Mouse (Mus musculus): ENCODE data around the gene Rhbdf1. TPM values are rescaled to one million over a fixed set of nuclear protein-coding genes. Genes with fewer than 3 reads are reported as not detected.
"Not testable (repeated sequence)": the region's sequence is repeated elsewhere in the genome, so short reads cannot be mapped to it uniquely, and the experiment has no call there.

Gene Rhbdf1
- polyA plus RNA-seq, 1 experiment from 2014 or later = 21.0 TPM

GRCm38 (mm10) chr11:32201922-32202685 is 20.0 kb downstream of the Rhbdf1 start:
- no peak overlapping the region for H3K4me3 ChIP-seq (ENCODE audit: low read depth, low read length)
- H3K36me3 ChIP-seq (ENCODE audit: control insufficient read depth, insufficient read depth, low read length) = no peaks in the 10 kb centered on the region
- no peak overlapping the region for H3K27ac ChIP-seq (ENCODE audit: low read depth, low read length)
- H3K9me3 ChIP-seq (ENCODE audit: control insufficient read depth, low read length) = no peaks in the 10 kb centered on the region
- peaks cover 2% of the 10 kb centered on the region for H3K4me1 ChIP-seq (replicated peaks; ENCODE audit: control insufficient read depth, insufficient read depth, low read length)
- no peak overlapping the region for H3K4me2 ChIP-seq (replicated peaks; ENCODE audit: low read depth, low read length)
- H3K27me3 ChIP-seq (ENCODE audit: control insufficient read depth, insufficient read depth, low read length) = peaks cover 2% of the 10 kb centered on the region; the same call in 1 of the 2 replicates
- no peak overlapping the region for H3K9ac ChIP-seq (ENCODE audit: low read depth, low read length)
- ATAC-seq (ENCODE audit: low FRiP score) (no peak), DNase-seq (ENCODE audit: low spot score) (no peak)
- 82% methylated on average over 11 of the region's 11 CpGs for WGBS

- H3K9ac ChIP-seq (ENCODE audit: low read depth, low read length); H3K36me3 ChIP-seq (ENCODE audit: control insufficient read depth, insufficient read depth, low read length); H3K4me1 ChIP-seq (replicated peaks; ENCODE audit: control insufficient read depth, insufficient read depth, low read length); DNase-seq (ENCODE audit: low spot score); H3K4me2 ChIP-seq (replicated peaks; ENCODE audit: low read depth, low read length); H3K27me3 ChIP-seq (ENCODE audit: control insufficient read depth, insufficient read depth, low read length); H3K4me3 ChIP-seq (ENCODE audit: low read depth, low read length); ATAC-seq (ENCODE audit: low FRiP score); H3K27ac ChIP-seq (ENCODE audit: low read depth, low read length); H3K9me3 ChIP-seq (ENCODE audit: control insufficient read depth, low read length): not testable (repeated sequence)
- WGBS = 56% methylated on average over 1 of the region's 1 CpGs
Observed at GRCm38 (mm10) chr11:32200992-32201391, 21.1 kb downstream of the Rhbdf1 start.

- DNase-seq (ENCODE audit: low spot score) = no peak
- Histone ChIP-seq H3K9ac (ENCODE audit: low read depth, low read length) (no peak within 1 kb of the TSS), H3K4me2 (replicated peaks; ENCODE audit: low read depth, low read length) (no peak within 1 kb of the TSS), H3K27me3 (ENCODE audit: control insufficient read depth, insufficient read depth, low read length) (peaks cover 2% of the 10 kb centered on the region; the same call in 1 of the 2 replicates), H3K4me1 (replicated peaks; ENCODE audit: control insufficient read depth, insufficient read depth, low read length) (peaks cover 2% of the 10 kb centered on the region), H3K27ac (ENCODE audit: low read depth, low read length) (no peak within 1 kb of the TSS), H3K4me3 (ENCODE audit: low read depth, low read length) (no peak within 1 kb of the TSS), H3K9me3 (ENCODE audit: control insufficient read depth, low read length) (no peaks in the 10 kb centered on the region), H3K36me3 (ENCODE audit: control insufficient read depth, insufficient read depth, low read length) (no peaks in the 10 kb centered on the region)
- no peak for ATAC-seq (ENCODE audit: low FRiP score)
- 68% methylated on average over 10 of the region's 10 CpGs for WGBS
Observed at GRCm38 (mm10) chr11:32200075-32200601, 22.0 kb downstream of the Rhbdf1 start, which contains the start of gene Il9r. Gene Il9r (minus strand): TSS chr11:32200279.

GRCm38 (mm10) chr11:32199230-32199629 is 22.9 kb downstream of the Rhbdf1 start:
- Histone ChIP-seq H3K36me3 (ENCODE audit: control insufficient read depth, insufficient read depth, low read length) (no peaks in the 10 kb centered on the region), H3K27ac (ENCODE audit: low read depth, low read length) (no peak overlapping the region), H3K4me3 (ENCODE audit: low read depth, low read length) (no peak overlapping the region), H3K9me3 (ENCODE audit: control insufficient read depth, low read length) (no peaks in the 10 kb centered on the region), H3K4me2 (replicated peaks; ENCODE audit: low read depth, low read length) (no peak overlapping the region), H3K9ac (ENCODE audit: low read depth, low read length) (no peak overlapping the region), H3K27me3 (ENCODE audit: control insufficient read depth, insufficient read depth, low read length) (no peaks in the 10 kb centered on the region), H3K4me1 (replicated peaks; ENCODE audit: control insufficient read depth, insufficient read depth, low read length) (no peaks in the 10 kb centered on the region)
- DNase-seq (ENCODE audit: low spot score) = no peak
- no peak for ATAC-seq (ENCODE audit: low FRiP score)
- WGBS = 49% methylated on average over 6 of the region's 6 CpGs

- no peak overlapping the region for H3K27ac ChIP-seq (ENCODE audit: low read depth, low read length)
- no peak overlapping the region for H3K4me3 ChIP-seq (ENCODE audit: low read depth, low read length)
- DNase-seq (ENCODE audit: low spot score) (no peak), ATAC-seq (ENCODE audit: low FRiP score) (no peak)
- no peak overlapping the region for H3K9ac ChIP-seq (ENCODE audit: low read depth, low read length)
- WGBS = 72% methylated on average over 14 of the region's 14 CpGs
- H3K9me3 ChIP-seq (ENCODE audit: control insufficient read depth, low read length) = no peaks in the 10 kb centered on the region
- no peak overlapping the region for H3K4me2 ChIP-seq (replicated peaks; ENCODE audit: low read depth, low read length)
- H3K4me1 ChIP-seq (replicated peaks; ENCODE audit: control insufficient read depth, insufficient read depth, low read length) = no peaks in the 10 kb centered on the region
- H3K36me3 ChIP-seq (ENCODE audit: control insufficient read depth, insufficient read depth, low read length) = no peaks in the 10 kb centered on the region
- no peaks in the 10 kb centered on the region for H3K27me3 ChIP-seq (ENCODE audit: control insufficient read depth, insufficient read depth, low read length)
Observed at GRCm38 (mm10) chr11:32198256-32198955, 23.7 kb downstream of the Rhbdf1 start.

GRCm38 (mm10) chr11:32197766-32198165 is 24.3 kb downstream of the Rhbdf1 start:
- Histone ChIP-seq H3K9me3 (ENCODE audit: control insufficient read depth, low read length) (no peaks in the 10 kb centered on the region), H3K4me2 (replicated peaks; ENCODE audit: low read depth, low read length) (no peak overlapping the region), H3K36me3 (ENCODE audit: control insufficient read depth, insufficient read depth, low read length) (no peaks in the 10 kb centered on the region), H3K27ac (ENCODE audit: low read depth, low read length) (no peak overlapping the region), H3K27me3 (ENCODE audit: control insufficient read depth, insufficient read depth, low read length) (no peaks in the 10 kb centered on the region), H3K9ac (ENCODE audit: low read depth, low read length) (no peak overlapping the region), H3K4me1 (replicated peaks; ENCODE audit: control insufficient read depth, insufficient read depth, low read length) (no peaks in the 10 kb centered on the region), H3K4me3 (ENCODE audit: low read depth, low read length) (no peak overlapping the region)
- ATAC-seq (ENCODE audit: low FRiP score) = no peak
- DNase-seq (ENCODE audit: low spot score) = no peak
- WGBS = 60% methylated on average over 3 of the region's 3 CpGs

- no peaks in the 10 kb centered on the region for H3K4me1 ChIP-seq (replicated peaks; ENCODE audit: control insufficient read depth, insufficient read depth, low read length)
- H3K4me2 ChIP-seq (replicated peaks; ENCODE audit: low read depth, low read length) = no peak overlapping the region
- WGBS = 84% methylated on average over 6 of the region's 6 CpGs
- H3K4me3 ChIP-seq (ENCODE audit: low read depth, low read length) = no peak overlapping the region
- H3K36me3 ChIP-seq (ENCODE audit: control insufficient read depth, insufficient read depth, low read length) = no peaks in the 10 kb centered on the region
- no peak overlapping the region for H3K27ac ChIP-seq (ENCODE audit: low read depth, low read length)
- no peak for ATAC-seq (ENCODE audit: low FRiP score)
- H3K27me3 ChIP-seq (ENCODE audit: control insufficient read depth, insufficient read depth, low read length) = no peaks in the 10 kb centered on the region
- no peak overlapping the region for H3K9ac ChIP-seq (ENCODE audit: low read depth, low read length)
- H3K9me3 ChIP-seq (ENCODE audit: control insufficient read depth, low read length) = no peaks in the 10 kb centered on the region
- DNase-seq (ENCODE audit: low spot score) = no peak
Observed at GRCm38 (mm10) chr11:32196727-32197126, 25.4 kb downstream of the Rhbdf1 start.

GRCm38 (mm10) chr11:32195867-32196540 is 26.1 kb downstream of the Rhbdf1 start:
- no peak for DNase-seq (ENCODE audit: low spot score)
- Histone ChIP-seq H3K27ac (ENCODE audit: low read depth, low read length) (no peak overlapping the region), H3K4me1 (replicated peaks; ENCODE audit: control insufficient read depth, insufficient read depth, low read length) (no peaks in the 10 kb centered on the region), H3K9ac (ENCODE audit: low read depth, low read length) (no peak overlapping the region), H3K27me3 (ENCODE audit: control insufficient read depth, insufficient read depth, low read length) (no peaks in the 10 kb centered on the region), H3K4me2 (replicated peaks; ENCODE audit: low read depth, low read length) (no peak overlapping the region), H3K4me3 (ENCODE audit: low read depth, low read length) (no peak overlapping the region), H3K9me3 (ENCODE audit: control insufficient read depth, low read length) (no peaks in the 10 kb centered on the region), H3K36me3 (ENCODE audit: control insufficient read depth, insufficient read depth, low read length) (no peaks in the 10 kb centered on the region)
- ATAC-seq (ENCODE audit: low FRiP score) = no peak
- WGBS = 27% methylated on average over 11 of the region's 11 CpGs
